Mouse (Mus musculus): ENCODE data around the gene Gm10842.
"Not testable (repeated sequence)": the region's sequence is repeated elsewhere in the genome, so short reads cannot be mapped to it uniquely, and the experiment has no call there.

Gene Gm10842

DNA sequence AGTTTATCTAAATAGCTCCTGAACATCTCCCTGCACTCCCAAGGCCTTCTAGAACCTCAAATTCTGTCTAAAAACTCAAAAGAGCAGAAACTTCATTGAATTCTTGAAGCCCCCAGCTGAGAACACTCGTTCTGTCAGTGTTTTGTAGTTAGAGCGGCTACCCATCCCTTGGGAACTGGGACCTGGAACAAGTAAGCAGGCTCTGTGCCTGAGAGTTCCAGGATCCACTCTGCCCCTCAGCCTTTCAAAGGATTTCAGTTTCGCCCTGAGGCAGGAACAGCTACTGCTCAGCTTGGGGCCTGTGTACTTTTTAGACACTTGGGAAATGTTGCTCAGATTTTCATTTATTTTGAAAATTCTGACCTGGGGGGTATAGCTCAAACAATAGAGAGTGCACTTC is at the start of gene Gm10842:
Gm10842 (plus strand) TSS at position 301 of the 400 bp plus-strand sequence.
- DNase-seq: no peak

DNA sequence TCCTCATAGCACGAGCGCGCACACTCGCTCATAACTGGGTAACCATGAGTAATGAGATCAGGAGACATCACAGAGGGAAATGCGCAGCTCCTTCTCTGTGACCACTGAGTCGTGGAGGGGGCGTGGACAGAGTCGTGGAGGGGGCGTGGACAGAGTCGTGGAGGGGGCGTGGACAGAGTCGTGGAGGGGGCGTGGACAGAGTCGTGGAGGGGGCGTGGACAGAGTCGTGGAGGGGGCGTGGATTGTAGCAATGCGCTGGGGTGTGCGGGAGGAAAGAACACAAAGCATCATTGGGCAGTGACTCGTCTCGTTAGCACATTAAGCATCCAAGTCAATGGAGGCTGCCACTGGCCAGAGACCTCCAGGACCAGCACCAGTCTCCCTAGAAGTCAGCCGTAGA is 34.2 kb upstream of the Gm10842 start:
- not testable (repeated sequence) for DNase-seq

GRCm38 (mm10) chr11:105117814-105118213 is 28.9 kb upstream of the Gm10842 start:
- DNase-seq: no peak

GRCm38 (mm10) chr11:105120551-105121061 is 26.1 kb upstream of the Gm10842 start:
- no peak for DNase-seq

GRCm38 (mm10) chr11:105121792-105122191 is 24.9 kb upstream of the Gm10842 start:
- not testable (repeated sequence) for DNase-seq

DNA sequence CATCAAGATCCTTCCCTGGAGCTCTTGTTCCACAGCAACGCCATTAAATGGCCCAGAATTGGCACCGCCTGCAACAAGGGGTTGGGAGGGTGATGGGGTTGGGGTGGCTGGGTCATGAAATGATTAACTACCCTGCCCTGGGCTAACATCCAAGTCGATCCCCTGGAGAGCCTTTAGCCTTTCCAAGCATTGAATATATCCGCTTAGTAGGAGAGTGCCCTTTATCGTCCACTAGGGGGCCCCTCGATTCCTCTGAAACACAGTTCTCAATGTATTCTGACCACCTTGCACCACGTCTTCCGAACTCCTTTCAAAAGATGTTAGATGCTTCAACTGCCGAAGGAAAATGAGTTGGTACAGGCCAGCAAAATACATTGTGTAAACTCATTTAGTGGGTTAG is 22.7 kb upstream of the Gm10842 start:
- DNase-seq: peak; percentile 88

GRCm38 (mm10) chr11:105125735-105126519 is 20.8 kb upstream of the Gm10842 start, which contains the start of gene Mettl2:
Gene Mettl2, plus strand, starts transcription at chr11:105126425.
- peak; percentile 90 for DNase-seq

DNA sequence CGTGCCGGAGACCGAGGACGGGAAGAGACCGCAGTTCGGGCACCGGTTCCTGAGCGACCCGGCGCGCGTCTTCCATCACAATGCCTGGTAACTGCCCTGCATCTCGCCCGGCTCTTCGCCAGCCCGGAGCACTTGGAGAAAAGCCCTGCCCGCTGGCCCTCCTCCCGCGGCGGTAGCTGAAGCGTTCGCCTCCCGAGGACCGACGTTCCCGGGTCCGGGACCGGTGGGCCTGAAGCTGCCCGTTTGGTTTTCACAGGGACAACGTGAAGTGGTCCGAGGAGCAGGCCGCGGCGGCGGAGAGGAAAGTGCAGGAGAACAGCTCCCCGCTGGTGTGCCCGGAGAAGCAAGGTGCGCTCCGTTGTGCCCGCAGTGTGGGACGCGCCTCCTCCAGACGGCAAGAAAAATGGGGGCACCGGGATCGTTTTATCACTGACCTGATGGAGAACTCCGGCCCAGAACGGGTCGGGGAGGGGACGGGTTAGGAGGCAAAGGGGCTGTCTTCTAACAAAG is 20.1 kb upstream of the Gm10842 start:
- no peak for DNase-seq

GRCm38 (mm10) chr11:105135692-105136091 is 11.0 kb upstream of the Gm10842 start:
- DNase-seq: no peak

- DNase-seq: not testable (repeated sequence)
These were observed 9.4 kb upstream of the Gm10842 start for GRCm38 (mm10) chr11:105137255-105137654.

GRCm38 (mm10) chr11:105140512-105140911 is 6.2 kb upstream of the Gm10842 start:
- DNase-seq: not testable (repeated sequence)

DNA sequence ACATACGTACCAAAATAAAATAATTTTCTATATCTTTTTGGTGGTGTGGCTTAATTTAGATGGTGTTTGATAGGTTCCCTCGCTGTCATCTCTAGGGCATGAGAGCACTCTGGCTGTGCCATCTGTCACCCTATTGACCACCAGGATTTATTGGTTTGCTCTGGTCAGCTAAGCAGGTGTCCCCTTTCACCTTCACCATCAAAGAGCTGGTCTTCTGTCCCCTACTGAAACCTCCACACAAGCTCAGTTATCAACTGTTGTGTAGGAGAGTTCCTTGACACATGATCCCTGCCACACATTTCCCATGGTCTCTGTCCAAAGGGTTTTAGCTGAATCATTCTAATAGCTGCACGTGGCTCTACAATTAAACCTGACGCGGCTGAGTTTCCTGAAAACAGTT is 5.6 kb upstream of the Gm10842 start:
- DNase-seq: no peak

GRCm38 (mm10) chr11:105143564-105143963 is 3.1 kb upstream of the Gm10842 start:
- no peak for DNase-seq

DNA sequence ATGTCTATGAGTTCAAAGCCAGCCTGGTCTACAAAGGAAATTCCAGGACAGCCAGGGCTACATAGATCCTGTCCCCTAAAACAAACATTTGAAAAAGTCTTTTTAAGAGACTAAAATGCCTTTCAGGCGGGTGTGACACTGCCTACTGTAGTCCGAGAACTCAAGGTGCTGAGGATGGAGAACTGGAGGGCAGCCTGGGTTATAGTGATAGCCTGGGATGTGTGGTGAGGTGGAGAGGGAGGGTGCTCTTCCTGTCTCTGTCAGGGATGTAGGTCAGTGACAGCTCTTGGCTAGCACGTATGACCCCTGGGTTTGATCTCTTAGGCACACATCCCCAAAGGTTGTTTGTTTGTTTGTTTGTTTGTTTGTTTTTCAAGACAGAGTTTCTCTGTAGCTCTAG is 2.6 kb upstream of the Gm10842 start:
- DNase-seq: no peak

DNA sequence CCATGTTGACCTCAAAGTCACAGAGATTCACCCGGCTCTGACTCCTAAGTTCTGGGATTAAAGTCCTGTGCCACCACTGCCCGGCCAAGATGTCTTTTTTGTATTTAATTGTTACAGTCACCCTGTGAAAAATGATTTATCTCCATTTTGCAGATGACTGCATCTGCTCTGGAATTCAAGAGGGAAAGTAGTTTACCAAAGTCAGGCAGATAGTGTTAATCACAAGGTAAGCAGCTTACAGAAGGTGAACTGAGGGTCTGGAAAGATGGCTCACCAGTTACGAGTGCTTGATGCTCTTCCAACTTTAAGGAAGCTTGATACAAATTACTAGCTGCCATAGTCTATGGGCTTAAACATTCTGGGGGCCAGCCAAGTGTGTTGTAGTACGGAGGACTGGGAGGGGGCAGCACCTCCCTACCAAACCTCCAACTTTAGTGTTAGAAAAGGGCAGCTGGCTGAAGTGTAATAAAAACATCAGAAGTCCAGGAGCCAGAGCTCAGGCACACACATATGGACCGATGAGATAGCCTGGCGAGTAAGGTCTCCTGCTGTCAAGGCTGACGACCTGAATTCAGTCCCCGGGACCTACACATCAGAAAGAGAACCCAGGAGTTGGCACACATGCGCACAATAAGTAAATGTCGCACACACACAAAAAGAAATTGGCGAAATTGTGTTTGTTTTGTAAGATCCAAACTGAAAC is 2.0 kb upstream of the Gm10842 start:
- DNase-seq: peak; percentile 47

GRCm38 (mm10) chr11:105145211-105145610 is 1.5 kb upstream of the Gm10842 start:
- DNase-seq: peak; percentile 33

- no peak for DNase-seq
These were observed 2.7 kb downstream of the Gm10842 start for GRCm38 (mm10) chr11:105149353-105149752.

DNA sequence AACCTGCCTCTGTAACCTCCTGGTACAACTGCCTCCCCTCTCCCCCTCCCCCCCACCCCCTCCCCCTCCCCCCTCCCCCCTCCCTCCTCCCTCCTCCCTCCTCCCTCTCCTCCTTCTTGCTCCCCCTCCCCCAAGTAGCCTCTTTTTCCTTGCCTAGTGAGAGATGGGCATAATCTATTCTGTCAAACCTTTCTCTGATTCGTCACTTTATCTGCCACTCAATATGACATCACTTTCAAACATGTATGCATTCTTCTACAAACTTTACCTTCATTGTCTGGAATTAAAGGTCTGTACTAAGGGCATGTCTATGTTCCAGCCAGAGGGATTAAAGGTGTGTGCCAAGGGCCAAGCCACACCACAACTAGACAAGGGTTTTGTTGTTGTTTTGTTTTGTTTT is 3.1 kb downstream of the Gm10842 start:
- DNase-seq: no peak

- DNase-seq: no peak
These were observed 4.0 kb downstream of the Gm10842 start for GRCm38 (mm10) chr11:105150691-105151090.

DNA sequence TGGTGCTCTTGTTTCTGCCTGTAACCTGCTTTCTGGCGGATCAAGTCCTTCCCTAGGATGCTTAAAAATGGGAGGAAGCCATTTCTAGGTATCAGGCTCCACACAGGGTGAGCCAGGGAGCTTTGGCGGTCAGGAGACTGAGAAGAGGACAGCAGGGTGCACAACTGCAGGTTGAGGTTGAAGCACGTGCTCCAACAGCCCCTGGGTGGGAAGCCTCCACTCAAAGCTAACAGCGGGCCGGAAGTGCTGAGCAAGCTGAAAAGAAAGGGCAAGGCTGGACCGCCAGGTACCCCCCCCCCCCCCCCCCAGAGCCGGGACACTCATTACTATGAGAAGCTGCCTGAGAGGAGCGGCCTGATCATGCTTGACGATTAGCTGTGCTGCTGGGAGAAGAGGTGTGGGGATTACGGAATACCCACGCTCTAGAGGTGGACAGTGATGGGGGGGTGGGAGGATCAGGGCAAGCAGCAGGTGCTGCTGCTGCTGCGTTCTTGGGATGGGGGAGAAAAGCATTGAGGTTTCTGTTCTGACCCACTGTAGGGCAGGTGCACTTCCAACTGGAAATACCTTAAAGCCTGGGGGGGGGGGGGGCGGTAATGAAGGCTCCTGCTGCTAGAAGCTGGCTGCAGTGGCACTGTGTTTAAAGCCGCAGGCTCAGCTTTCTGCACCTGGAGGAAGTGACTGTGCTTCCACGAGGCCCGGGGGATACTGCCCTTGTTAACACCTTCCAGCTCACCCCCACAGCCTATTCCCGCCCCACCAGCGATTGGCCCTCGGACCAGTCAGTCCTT is 4.7 kb downstream of the Gm10842 start:
- no peak for DNase-seq

- no peak for DNase-seq
These were observed 5.3 kb downstream of the Gm10842 start for GRCm38 (mm10) chr11:105152017-105152300.

GRCm38 (mm10) chr11:105152357-105152899 is 5.7 kb downstream of the Gm10842 start:
- DNase-seq: no peak
